Mouse (Mus musculus) liver, adult 2 months (tissue): Measurements from ENCODE around the gene Olfr315. TPM values are rescaled to one million over a fixed set of nuclear protein-coding genes. Genes with fewer than 3 reads are reported as not detected.

Source experiments
- DNase-seq: peaks from one replicate; pipeline ENCODE4 v3.0.0-alpha.2; 2011; ENCODE audit warnings: low read depth, low spot score; ENCODE audit errors: extremely low read depth
- H3K27ac ChIP-seq: fragments of 200-500 bp; replicated peaks from 2 replicates; pipeline ENCODE4 v1.5.1; 2012; ENCODE audit warnings: low read depth, mild to moderate bottlenecking, control low read depth, inconsistent platforms, low read length; ENCODE audit not compliant: insufficient read depth
- H3K27me3 ChIP-seq: fragments of 200-500 bp; 2 replicates; pipeline ENCODE4 v1.6.1; 2012; ENCODE audit warnings: mild to moderate bottlenecking, moderate library complexity, low read length, inconsistent platforms; ENCODE audit not compliant: control insufficient read depth, insufficient read depth
- H3K36me3 ChIP-seq: fragments of 200-500 bp; 2 replicates; pipeline ENCODE4 v1.6.1; 2012; ENCODE audit warnings: low read length, inconsistent platforms; ENCODE audit not compliant: control insufficient read depth, insufficient read depth
- H3K4me1 ChIP-seq: fragments of 200-500 bp; 2 replicates; pipeline ENCODE4 v1.6.1; 2011; ENCODE audit warnings: low read length; ENCODE audit not compliant: control insufficient read depth, insufficient read depth
- H3K4me3 ChIP-seq: fragments of 200-500 bp; 2 replicates; pipeline ENCODE4 v1.5.1; 2011; ENCODE audit warnings: low read depth, mild to moderate bottlenecking, control low read depth, low read length, moderate library complexity; ENCODE audit not compliant: insufficient read depth
- H3K79me2 ChIP-seq: fragments of 200-500 bp; 2 replicates; pipeline ENCODE4 v1.6.1; 2012; ENCODE audit warnings: inconsistent platforms, mild to moderate bottlenecking, low read length, moderate library complexity; ENCODE audit not compliant: control insufficient read depth, insufficient read depth
- H3K9ac ChIP-seq: fragments of 200-500 bp; 2 replicates; pipeline ENCODE4 v1.6.1; 2012; ENCODE audit warnings: low read depth, mild to moderate bottlenecking, control low read depth, inconsistent platforms, low read length
- CTCF ChIP-seq: fragments of 200-500 bp; IDR thresholded peaks from 2 replicates; pipeline ENCODE4 v1.5.1; 2011; ENCODE audit warnings: low read depth, low read length, control low read depth
- POLR2A ChIP-seq: fragments of 200-500 bp; IDR thresholded peaks from 2 replicates; pipeline ENCODE4 v1.6.1; 2011; ENCODE audit warnings: low read length, control low read depth; ENCODE audit not compliant: insufficient read depth; ENCODE audit errors: extremely low read depth
- WGBS: fragments of 180-500 bp; shearing (Covaris S2); methylation state at CpG from one replicate; pipeline ENCODE4 v1.1.7; 2018; 5-methylcytosine and 5-hydroxymethylcytosine counted together
- polyA plus RNA-seq: library from polyadenylated mRNA; depleted of rRNA; stranded (reverse); fragments of >200 nt; gene quantifications from 2 replicates; pipeline ENCODE4 v1.2.3, GENCODE M21; 2012
- total RNA-seq: library from RNA; depleted of rRNA; stranded (reverse); fragments of >200 nt; gene quantifications from 2 replicates; pipeline ENCODE4 v1.2.3, GENCODE M21; 2014

The Olfr315 gene
- total and polyA plus RNA-seq, 2 experiments = not detected

DNA sequence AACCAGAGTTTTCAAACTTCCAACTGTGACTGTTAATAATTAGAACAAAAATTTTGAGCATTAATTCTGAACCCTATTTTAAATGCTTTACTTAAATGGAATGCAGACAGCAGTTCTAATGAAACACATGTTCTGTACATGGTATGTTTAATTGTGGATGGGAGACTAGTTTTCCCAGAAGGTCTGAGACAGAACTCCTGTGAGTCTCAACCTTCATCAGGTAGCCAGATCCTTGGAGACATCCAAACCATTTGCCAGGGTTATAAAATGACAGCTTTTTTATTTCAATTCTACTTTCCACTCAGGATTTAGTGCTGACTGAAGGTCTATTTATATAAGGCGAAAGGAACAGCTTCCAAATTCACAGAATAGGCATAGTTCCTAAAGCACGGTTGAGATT, 20.6 kb upstream of the Olfr315 start, which contains the start of gene Olfr316:
Gene Olfr316, plus strand, starts transcription at position 301 of the 400 bp plus-strand sequence.
- 87% methylated on average over 2 of the region's 2 CpGs for WGBS
- Histone ChIP-seq H3K27ac (no peak within 1 kb of the TSS), H3K36me3 (no peaks in the 10 kb centered on the region), H3K79me2 (no peaks in the 10 kb centered on the region), H3K27me3 (no peaks in the 10 kb centered on the region), H3K4me1 (no peaks in the 10 kb centered on the region), H3K9ac (no peak within 1 kb of the TSS), H3K4me3 (no peak within 1 kb of the TSS)
- TF ChIP-seq CTCF (no peak), POLR2A (no peak)
- DNase-seq = no peak

DNA sequence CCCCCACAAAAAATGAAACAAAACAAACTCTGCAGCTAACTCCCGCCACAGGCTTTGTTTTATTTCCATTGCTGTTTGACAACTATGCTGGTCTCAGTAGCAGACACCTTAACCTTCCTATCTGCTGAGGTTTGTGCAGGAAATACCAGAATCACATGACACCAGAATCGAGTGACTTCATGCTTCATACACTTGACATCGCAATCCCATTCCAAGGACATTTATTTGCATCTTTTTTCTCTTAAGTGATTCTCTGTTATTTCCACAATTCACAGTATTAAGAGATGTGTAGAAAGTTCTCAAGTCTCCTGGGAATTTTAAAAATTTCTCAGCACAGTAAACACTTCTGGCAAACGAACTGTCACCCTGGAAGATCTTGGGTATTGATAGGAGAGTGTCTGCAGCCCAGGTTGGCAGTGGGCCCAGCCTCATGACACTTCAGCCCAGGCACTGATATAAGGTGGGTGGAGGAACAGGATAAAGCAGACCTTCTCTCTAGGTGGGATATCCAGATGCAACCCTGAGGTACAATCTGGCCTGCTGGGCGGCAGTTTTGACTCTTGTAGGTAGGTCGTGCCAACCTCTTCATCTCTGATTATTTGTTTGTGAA, 9.6 kb downstream of the Olfr315 start, which contains the start of gene Olfr314:
Gene Olfr314, plus strand, starts transcription at position 473 of the 610 bp plus-strand sequence.
- no peaks in the 10 kb centered on the region for H3K36me3 ChIP-seq
- 68% methylated on average over 6 of the region's 6 CpGs for WGBS
- TF ChIP-seq POLR2A (no peak), CTCF (no peak)
- H3K4me3 ChIP-seq = no peak within 1 kb of the TSS
- H3K79me2 ChIP-seq = no peaks in the 10 kb centered on the region
- no peaks in the 10 kb centered on the region for H3K27me3 ChIP-seq
- no peak for DNase-seq
- H3K27ac ChIP-seq = no peak within 1 kb of the TSS
- no peaks in the 10 kb centered on the region for H3K4me1 ChIP-seq
- H3K9ac ChIP-seq = no peak within 1 kb of the TSS

DNA sequence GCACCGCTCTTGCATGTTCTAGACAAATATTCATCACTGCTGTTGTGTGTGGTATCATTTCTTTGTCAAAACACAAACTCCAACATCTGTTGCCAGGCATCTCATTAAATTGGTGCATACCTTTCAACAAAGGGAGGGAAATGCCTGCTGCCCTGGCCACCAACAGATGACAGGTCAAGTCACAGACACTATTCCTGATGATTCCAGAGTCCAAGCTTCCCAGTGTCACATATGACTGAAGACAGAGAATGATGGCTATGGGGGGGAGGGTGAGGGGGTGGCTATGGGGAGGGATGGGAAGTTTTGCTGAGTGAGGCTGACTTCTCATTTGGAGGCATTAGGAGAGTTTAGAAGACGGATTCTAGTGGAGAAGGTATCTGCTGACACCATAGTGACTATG, 11.2 kb downstream of the Olfr315 start:
- no peak for TF ChIP-seq POLR2A
- TF ChIP-seq CTCF = no peak
- H3K27ac ChIP-seq = no peak overlapping the region
- H3K4me3 ChIP-seq = no peak overlapping the region
- no peak overlapping the region for H3K9ac ChIP-seq
- no peaks in the 10 kb centered on the region for H3K36me3 ChIP-seq
- WGBS = 85% methylated on average over 2 of the region's 2 CpGs
- DNase-seq = no peak
- H3K4me1 ChIP-seq = no peaks in the 10 kb centered on the region
- H3K27me3 ChIP-seq = no peaks in the 10 kb centered on the region
- H3K79me2 ChIP-seq = no peaks in the 10 kb centered on the region

DNA sequence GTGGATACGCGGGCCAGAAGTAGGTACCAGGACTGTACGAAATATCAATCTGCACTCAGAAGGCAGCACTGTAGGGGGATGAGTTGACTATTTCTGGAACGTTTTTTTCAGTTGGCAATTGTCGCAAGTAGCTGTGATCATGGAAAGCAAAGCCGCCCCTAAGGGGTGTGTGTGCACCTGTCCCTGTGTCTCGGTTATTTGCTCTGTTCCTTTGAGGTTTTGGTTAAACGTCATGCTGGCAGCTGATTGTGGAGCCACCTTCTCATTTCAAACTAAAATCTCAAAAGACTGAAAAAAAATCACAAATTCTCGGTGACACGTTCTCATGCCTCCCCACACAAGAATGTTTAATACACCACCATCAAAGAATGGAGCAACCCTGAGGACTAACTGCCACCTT, 14.7 kb downstream of the Olfr315 start:
- no peak overlapping the region for H3K9ac ChIP-seq
- no peak for TF ChIP-seq CTCF
- TF ChIP-seq POLR2A = no peak
- no peak for DNase-seq
- H3K27ac ChIP-seq = no peak overlapping the region
- WGBS = 81% methylated on average over 10 of the region's 10 CpGs
- H3K79me2 ChIP-seq = no peaks in the 10 kb centered on the region
- no peaks in the 10 kb centered on the region for H3K4me1 ChIP-seq
- no peak overlapping the region for H3K4me3 ChIP-seq
- no peaks in the 10 kb centered on the region for H3K36me3 ChIP-seq
- no peaks in the 10 kb centered on the region for H3K27me3 ChIP-seq

DNA sequence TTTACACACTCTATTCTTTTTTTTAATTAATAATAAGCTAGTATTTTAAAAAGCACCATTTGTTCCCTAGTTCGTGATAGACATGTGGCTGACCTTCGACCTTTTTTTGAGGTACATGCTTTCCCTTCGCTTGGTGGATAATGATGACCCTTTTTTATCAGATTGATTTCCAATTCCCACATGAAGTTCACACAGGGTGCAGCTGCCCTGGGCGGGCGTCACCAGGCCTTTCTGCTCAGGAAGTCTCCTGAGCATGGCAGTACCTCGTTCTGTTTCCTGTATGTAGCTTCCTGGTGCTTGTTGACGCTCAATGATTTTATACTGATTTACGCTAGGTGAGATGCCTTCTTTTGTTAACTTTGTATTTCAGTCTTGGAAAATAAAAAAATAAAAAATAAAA, 15.4 kb downstream of the Olfr315 start:
- Histone ChIP-seq H3K9ac (no peak overlapping the region), H3K4me3 (no peak overlapping the region), H3K4me1 (no peaks in the 10 kb centered on the region), H3K36me3 (no peaks in the 10 kb centered on the region), H3K27ac (no peak overlapping the region), H3K27me3 (no peaks in the 10 kb centered on the region), H3K79me2 (no peaks in the 10 kb centered on the region)
- TF ChIP-seq CTCF (no peak), POLR2A (no peak)
- no peak for DNase-seq
- WGBS = 69% methylated on average over 8 of the region's 8 CpGs

DNA sequence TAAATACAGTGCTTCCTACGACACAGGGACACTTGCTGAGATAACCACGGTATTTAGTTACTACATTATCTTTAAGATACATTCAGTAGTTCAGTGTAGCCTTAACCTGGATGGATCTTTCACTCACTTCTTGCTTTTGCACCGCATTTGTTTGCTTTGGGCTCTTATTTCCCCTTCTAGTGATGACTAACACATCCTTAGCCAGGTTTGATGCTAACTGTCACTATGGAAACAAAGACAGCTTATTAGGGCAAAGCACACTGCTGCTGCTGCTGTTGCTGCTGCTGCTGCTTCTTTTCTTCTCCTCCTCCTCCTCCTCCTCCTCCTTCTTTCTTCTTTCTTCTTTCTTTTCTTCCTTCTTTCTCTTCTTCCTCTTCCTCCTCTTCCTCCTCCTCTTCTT, 16.5 kb downstream of the Olfr315 start:
- no peak for DNase-seq
- Histone ChIP-seq H3K9ac (no peak overlapping the region), H3K4me1 (no peaks in the 10 kb centered on the region), H3K79me2 (no peaks in the 10 kb centered on the region), H3K36me3 (no peaks in the 10 kb centered on the region), H3K27ac (no peak overlapping the region), H3K27me3 (no peaks in the 10 kb centered on the region), H3K4me3 (no peak overlapping the region)
- WGBS = 26% methylated on average over 3 of the region's 3 CpGs
- TF ChIP-seq POLR2A = no peak
